Mouse (Mus musculus): ENCODE results near the gene Pttg1ip. TPM values are rescaled to one million over a fixed set of nuclear protein-coding genes. Genes with fewer than 3 reads are reported as not detected.

The Pttg1ip gene
- total RNA-seq (2021), result 10 to 100 TPM; 71.6 to 77.6 TPM
- long read RNA-seq, experiment 1, transcript Pttg1ip-209 (3 exons, 831 nt), result minor isoform, 5 of 103 reads
- long read RNA-seq, experiment 1, transcript Pttg1ip-201 (6 exons, 2,294 nt), result major isoform, 79 of 103 reads
- long read RNA-seq, experiment 1, partial matches to known transcripts, result 1 of 103 reads
- long read RNA-seq, experiment 1, other reads (novel, unspliced or antisense), result 17 of 103 reads
- long read RNA-seq, experiment 2, transcript Pttg1ip-209 (3 exons, 831 nt), result minor isoform, 5 of 87 reads
- long read RNA-seq, experiment 2, transcript Pttg1ip-201 (6 exons, 2,294 nt), result major isoform, 69 of 87 reads
- long read RNA-seq, experiment 2, partial matches to known transcripts, result 0 of 87 reads
- long read RNA-seq, experiment 2, other reads (novel, unspliced or antisense), result 13 of 87 reads

DNA sequence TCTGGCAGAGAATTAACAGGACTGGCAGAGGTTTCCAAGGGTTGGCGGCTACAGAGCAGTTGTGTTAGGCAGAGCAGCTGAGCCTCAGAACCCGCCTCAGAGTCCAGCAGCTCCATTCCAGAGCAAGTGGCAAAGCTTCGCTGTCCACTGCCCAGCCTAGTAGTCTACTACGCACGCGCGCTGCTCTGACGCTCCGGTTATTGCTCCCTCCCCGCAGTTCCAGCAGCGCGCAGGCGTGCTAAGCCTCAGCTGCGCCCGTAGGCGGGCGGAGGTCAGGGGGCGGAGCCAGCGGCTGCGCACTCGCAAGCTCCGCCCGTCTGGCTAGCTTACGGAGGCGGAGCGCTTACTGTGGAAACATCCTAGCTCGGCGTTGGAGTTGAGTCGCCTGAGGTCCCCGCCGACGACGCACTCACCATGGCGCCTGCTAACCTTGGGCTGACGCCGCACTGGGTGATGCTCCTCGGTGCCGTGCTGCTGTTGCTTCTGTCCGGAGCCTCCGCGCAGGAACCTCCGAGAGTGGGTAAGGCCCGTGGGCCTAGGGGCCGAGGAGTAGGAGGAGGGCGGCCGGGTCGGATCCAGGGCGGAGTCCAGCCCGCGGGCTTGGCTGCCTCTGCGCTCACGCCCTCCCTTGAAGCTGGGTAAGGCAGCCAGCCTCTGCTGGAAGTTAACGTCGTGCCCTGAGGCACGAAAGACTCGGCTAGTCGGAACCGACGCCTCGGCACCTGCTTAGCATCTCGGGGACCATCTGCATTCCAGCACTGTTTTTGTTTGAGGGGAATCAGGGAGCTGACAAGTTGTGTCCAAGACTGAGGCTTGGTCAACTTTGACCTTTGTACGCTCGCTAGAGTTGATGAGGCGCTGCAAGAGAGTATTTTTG is at the start of gene Pttg1ip:
TSS of gene Pttg1ip (plus strand) at position 313 of the 877 bp plus-strand sequence.
- intact Hi-C loops (cut with DNase I), result loop anchor here (5.0 kb wide), 2 partner anchors 41 to 64 kb away; partner anchors contain the start of genes Fam207a and Ube2g2
- no peak for TF ChIP-seq CTCF (IDR thresholded peaks at IDR 0.05)
- peak within 1 kb of the TSS; percentile 85 for H3K4me3 ChIP-seq
- DNase-seq (ENCODE audit: extremely low spot score in 1 of 2, low spot score in 2 of 2), result peak; percentile 95 to 96
- H3K27ac ChIP-seq, result peak within 1 kb of the TSS; percentile 90

DNA sequence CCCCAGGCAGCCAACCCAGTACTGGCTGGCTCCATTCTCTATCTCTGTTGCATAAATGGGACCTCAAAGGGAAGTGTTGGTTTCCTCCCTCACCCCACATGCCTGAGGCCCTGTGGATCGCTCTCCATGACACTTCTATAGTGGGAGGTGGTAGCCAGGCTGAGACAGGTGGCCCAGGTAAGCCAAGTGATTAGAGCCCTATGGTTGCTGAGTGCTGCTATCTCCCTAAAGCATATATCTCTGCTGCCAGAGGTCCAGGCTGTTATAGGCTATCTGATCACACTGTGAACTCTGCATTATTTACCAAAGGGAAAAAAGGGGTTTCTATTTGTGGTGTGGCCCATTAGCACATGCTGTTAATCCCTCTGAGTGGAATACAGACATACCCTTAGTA is 49.5 kb upstream of the Pttg1ip start:
- H3K4me3 ChIP-seq, result no peak overlapping the region
- DNase-seq (ENCODE audit: extremely low spot score in 1 of 2, low spot score in 2 of 2), result no peak
- intact Hi-C loops (cut with DNase I), result no loop called here
- H3K27ac ChIP-seq, result no peak overlapping the region
- no peak for TF ChIP-seq CTCF (IDR thresholded peaks at IDR 0.05)

DNA sequence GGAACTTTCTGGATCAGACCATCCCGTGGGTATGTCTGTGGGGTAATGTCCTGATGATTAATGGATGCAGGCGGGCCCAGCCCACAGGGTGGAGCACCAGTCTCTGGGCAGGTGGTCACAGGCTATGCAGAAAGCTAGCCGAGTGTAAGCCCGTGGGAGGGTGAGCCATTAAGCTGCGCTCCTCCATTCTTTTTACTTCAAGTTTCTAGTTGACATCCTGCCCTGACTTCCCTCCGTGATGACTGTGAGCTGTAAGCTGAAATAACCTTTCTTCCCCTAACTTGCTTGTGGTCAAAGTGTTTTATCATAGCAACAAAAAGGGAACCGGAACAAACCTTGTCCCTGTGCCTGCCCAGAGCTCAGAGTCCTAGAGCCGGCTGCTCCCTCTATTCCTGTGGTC is 44.8 kb upstream of the Pttg1ip start:
- Histone ChIP-seq H3K4me3 (no peak overlapping the region), H3K27ac (no peak overlapping the region)
- no peak for TF ChIP-seq CTCF (IDR thresholded peaks at IDR 0.05)
- DNase-seq (ENCODE audit: extremely low spot score in 1 of 2, low spot score in 2 of 2), result no peak
- intact Hi-C loops (cut with DNase I), result no loop called here

DNA sequence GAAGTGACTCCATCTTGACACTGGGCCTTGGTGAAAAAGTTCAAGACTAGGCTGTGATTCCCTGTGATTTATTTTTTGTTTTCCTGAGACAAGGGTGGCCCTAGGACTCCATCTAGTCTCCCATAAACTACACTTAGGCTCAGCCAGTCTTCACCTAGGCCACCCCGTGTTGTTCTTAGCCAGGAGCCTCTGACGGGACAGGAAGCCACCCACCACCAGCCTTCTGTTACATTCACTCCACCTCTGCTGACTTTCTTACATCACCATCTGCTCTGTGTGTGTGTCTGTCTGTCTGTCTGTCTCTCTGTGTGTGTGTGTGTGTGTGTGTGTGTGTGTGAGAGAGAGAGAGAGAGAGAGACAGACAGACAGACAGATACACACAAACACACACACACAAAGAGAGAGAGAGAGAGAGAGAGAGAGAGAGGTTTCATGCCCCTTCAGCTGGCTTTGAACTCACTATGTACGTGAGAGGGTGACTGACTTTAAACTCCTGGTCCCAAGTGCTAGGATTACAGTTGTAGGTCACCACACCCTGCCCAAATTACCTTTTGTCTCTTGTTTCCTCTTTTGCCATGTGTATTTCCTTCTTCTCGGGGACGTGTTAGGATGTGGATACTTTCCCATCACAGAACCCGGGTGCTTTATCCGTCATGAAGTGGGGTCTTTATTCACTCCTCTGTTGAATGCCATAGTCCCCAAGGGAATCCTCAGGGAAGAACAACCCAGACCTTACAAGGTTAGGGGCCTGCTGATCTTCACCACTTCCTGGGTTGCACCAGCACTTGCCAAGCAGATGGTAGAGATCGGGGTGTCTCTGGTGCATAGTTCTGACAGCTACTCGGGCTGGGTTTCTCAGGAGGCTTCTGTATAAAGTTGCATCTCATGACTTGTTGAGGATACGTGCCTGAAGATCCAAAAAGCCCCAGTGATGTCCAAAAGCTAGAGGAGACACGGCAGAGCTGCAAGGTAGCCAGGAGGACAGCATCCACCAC is 44.0 kb upstream of the Pttg1ip start:
- TF ChIP-seq CTCF (IDR thresholded peaks at IDR 0.05), result no peak

DNA sequence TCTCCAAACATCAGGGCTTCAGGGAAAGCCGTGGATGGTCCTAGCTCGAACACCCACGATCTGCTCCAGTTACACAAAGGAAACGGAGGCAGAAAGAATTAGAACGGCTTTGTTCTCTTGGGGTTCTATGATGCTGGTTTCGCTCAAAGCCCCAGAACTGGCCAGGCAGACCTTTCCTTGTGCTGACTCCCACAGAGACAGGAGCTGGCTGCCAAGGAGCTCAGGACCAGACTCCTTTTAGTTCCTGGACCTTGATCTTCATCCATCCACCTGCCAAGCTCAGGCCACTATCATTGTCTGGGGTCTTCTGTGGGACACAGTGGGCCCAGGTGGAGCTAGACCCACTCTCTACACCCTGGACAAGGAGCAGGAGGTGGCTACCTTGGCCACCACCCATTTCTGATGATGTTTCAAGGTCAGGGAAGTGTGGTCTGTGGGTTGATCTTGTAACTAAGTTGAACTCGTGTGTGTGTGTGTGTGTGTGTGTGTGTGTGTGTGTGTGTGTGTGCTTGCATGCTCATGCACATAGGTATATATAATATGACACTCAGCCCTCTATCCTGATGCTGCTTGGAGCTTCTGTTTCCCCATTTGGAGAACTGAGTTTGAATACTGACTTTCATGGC is 42.1 kb upstream of the Pttg1ip start:
- H3K27ac ChIP-seq, result no peak overlapping the region
- no peak overlapping the region for H3K4me3 ChIP-seq
- intact Hi-C loops (cut with DNase I), result no loop called here
- no peak for TF ChIP-seq CTCF (IDR thresholded peaks at IDR 0.05)
- DNase-seq (ENCODE audit: extremely low spot score in 1 of 2, low spot score in 2 of 2), result no peak

More for the DNA sequence above, 44.0 kb upstream of the Pttg1ip start:
- intact Hi-C loops (cut with DNase I), result no loop called here
- no peak overlapping the region for H3K4me3 ChIP-seq
- H3K27ac ChIP-seq, result no peak overlapping the region
- DNase-seq (ENCODE audit: extremely low spot score in 1 of 2, low spot score in 2 of 2), result no peak

DNA sequence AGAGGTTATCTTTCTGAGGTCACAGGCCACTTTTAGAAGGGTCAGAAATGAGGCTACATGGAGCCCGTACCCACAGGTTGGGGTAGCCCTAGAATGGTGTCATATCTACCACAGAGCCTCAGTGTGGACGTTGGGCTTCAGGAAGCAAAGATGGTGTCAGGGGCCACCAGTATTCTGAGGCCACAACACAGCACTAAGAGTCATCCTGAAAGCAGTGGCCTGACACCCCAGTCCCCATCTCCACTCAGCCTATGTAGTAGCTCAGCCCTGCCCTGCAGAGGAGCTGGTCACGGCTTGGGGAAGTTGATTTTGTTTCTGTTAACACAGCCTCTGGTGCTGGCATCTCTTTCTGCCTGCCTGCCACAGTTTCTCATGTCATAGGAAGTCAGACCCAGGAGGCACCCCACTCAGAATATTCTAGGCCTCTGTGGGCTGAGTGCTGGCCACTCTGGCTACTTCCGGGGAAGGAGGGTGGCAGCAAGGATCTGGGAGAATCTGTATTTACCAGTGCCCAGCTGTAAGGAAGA is 40.9 kb upstream of the Pttg1ip start:
- no peak overlapping the region for H3K4me3 ChIP-seq
- TF ChIP-seq CTCF (IDR thresholded peaks at IDR 0.05), result no peak
- H3K27ac ChIP-seq, result no peak overlapping the region
- intact Hi-C loops (cut with DNase I), result no loop called here
- no peak for DNase-seq (ENCODE audit: extremely low spot score in 1 of 2, low spot score in 2 of 2)

DNA sequence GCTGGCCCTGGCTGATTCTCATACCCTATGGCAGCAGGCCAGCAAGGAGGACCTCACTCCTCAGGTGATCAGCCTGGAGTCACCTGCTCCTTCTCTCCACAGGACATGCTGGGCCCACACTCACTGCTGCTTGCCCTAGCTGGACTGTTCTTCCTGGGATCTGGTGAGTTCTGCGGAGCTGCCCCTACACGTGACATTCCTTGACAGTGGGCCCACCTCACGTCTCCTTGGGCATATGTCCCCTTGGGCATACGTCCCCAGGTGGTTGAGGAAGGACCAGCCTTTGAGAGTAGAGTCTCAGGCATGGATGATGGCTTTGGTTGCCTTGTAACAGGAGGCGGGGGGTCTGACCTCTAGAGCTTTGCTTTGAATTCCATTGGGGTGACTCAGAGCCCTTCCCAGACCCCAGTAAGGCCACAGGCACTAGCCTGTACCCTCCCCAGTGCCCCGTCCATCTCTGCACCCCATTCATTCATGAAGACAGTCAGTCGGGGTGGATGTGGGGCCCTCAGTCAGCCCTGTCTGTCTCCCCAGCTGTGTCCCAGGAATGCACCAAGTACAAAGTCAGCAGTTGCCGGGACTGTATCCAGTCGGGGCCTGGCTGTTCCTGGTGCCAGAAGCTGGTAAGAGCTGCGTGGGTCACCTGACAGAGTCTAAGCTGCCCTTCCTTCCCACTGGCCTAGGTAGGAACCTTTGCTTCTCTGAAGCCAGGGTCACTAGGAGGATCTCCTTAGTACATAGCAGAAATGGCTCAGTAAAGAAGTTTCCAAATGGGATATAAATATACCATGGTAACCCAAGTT is 39.5 kb upstream of the Pttg1ip start:
- TF ChIP-seq CTCF (IDR thresholded peaks at IDR 0.05), result no peak
- no peak overlapping the region for H3K4me3 ChIP-seq
- no peak overlapping the region for H3K27ac ChIP-seq
- intact Hi-C loops (cut with DNase I), result no loop called here
- no peak for DNase-seq (ENCODE audit: extremely low spot score in 1 of 2, low spot score in 2 of 2)

DNA sequence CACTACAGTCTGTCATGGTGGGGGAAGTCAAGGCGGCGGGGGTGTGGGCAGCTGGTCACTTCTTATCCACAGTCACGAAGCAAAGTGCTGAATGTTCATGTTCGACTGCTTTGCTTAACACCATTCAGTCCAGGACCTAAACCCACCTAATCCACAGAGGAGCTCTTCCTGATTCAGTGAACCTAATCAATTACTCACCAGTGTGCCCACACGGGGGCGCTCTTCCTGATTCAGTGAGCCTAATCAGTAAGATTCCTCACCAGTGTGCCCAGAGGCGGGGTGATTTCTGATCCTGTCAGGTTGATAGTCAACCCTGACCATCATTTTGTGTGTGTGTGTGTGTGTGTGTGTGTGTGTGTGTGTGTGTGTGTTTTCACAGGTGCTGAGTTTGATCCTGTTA is 38.3 kb upstream of the Pttg1ip start:
- Histone ChIP-seq H3K27ac (no peak overlapping the region), H3K4me3 (no peak overlapping the region)
- peak; percentile 53 for TF ChIP-seq CTCF (IDR thresholded peaks at IDR 0.05)
- no peak for DNase-seq (ENCODE audit: extremely low spot score in 1 of 2, low spot score in 2 of 2)
- intact Hi-C loops (cut with DNase I), result no loop called here

DNA sequence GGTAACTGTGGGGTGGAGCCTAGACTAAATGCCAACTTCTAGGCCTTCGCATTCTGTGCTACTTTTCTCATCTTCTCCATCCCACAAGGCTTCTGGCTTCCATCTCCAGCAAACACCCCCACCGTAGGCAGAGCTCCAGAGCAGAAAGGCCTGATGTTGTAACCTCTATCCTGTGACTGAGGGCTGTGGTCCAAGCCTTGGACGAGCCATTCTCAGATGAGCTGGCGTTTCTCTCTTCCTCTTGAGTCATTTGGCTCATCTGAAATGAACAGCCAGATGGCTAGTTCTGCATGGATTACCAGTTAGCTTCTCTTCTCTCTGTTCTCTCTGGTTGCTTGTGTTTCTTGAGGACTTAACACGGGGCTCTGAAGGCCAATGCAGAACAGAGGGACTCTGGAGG is 36.6 kb upstream of the Pttg1ip start:
- DNase-seq (ENCODE audit: extremely low spot score in 1 of 2, low spot score in 2 of 2), result peak; percentile 18 to 64
- H3K27ac ChIP-seq, result no peak overlapping the region; the same call in 1 of the 2 replicates
- intact Hi-C loops (cut with DNase I), result no loop called here

DNA sequence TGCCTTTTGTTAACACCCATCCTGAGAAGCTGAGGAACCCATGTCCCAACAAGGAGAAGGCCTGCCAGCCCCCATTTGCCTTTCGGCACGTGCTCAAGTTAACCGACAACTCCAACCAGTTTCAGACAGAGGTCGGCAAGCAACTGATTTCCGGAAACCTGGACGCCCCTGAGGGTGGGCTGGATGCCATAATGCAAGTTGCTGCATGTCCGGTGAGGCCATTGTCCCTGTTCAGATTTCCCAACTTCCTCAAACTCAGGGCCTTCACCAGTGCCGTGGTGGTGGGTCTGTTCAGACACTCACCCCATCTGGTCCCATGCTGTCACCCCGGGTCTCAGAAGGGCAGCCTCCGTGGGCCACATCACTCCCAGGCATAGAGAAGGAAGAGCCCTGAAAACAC is 32.9 kb upstream of the Pttg1ip start:
- H3K4me3 ChIP-seq, result no peak overlapping the region
- DNase-seq (ENCODE audit: extremely low spot score in 1 of 2, low spot score in 2 of 2), result no peak
- intact Hi-C loops (cut with DNase I), result no loop called here
- no peak overlapping the region for H3K27ac ChIP-seq
- no peak for TF ChIP-seq CTCF (IDR thresholded peaks at IDR 0.05)

More for the DNA sequence above, 36.6 kb upstream of the Pttg1ip start:
- no peak overlapping the region for H3K4me3 ChIP-seq
- TF ChIP-seq CTCF (IDR thresholded peaks at IDR 0.05), result no peak

Data from left cerebral cortex, adult 2 months (tissue).